Mouse (Mus musculus): ENCODE data around the gene Cpsf4l.

DNA sequence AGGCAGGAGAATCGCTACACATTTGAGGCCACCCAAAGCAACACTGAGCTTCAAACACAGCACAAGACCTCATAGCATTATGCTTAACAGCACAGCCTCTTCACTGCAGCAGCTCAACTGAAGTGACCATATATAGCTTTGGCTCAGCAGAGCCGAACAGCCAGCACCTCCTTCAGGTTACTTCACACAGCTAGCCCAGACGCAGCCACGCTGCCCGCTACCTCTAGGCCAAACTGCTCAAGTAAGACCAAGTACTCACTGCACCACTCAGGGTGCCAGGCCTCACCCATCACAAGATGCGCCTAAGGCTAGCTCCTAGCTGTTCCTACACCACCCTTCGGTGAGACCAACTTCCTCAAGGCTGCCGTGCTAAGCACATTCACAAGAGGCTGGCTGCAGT, 31.4 kb downstream of the Cpsf4l start:
- TF ChIP-seq MAFK (IDR thresholded peaks at IDR 0.05; ENCODE audit: insufficient read depth, low read depth, low read length) (no peak), CHD2 (IDR thresholded peaks at IDR 0.05; ENCODE audit: low read depth, low read length) (no peak), ZC3H11A (IDR thresholded peaks at IDR 0.05; ENCODE audit: borderline replicate concordance, low read depth, low read length) (no peak)
